Mouse (Mus musculus) spleen, adult 2 months (tissue): Measurements from ENCODE around the gene Wrap53. TPM values are rescaled to one million over a fixed set of nuclear protein-coding genes. Genes with fewer than 3 reads are reported as not detected.
"Not testable (repeated sequence)": the region's sequence is repeated elsewhere in the genome, so short reads cannot be mapped to it uniquely, and the experiment has no call there.

ENCODE experiments used
- DNase-seq, 2 experiments: peaks; one replicate each; pipeline versions ENCODE4 v3.0.0 to v3.0.0-alpha.2; 2012 to 2021; ENCODE audit warnings: low spot score in 2 of 2, low read depth in 1 of 2
- H3K27ac ChIP-seq: fragments of 200-500 bp; 2 replicates; pipeline ENCODE4 v1.5.1; 2012; ENCODE audit warnings: low read length, inconsistent platforms; ENCODE audit not compliant: insufficient read depth
- H3K27me3 ChIP-seq: fragments of 200-500 bp; 2 replicates; pipeline ENCODE4 v1.6.1; 2012; ENCODE audit warnings: mild to moderate bottlenecking, moderate library complexity, low read length, inconsistent platforms; ENCODE audit not compliant: control insufficient read depth, insufficient read depth
- H3K36me3 ChIP-seq: fragments of 200-500 bp; 2 replicates; pipeline ENCODE4 v1.6.1; 2012; ENCODE audit warnings: mild to moderate bottlenecking, low read length, inconsistent platforms; ENCODE audit not compliant: control insufficient read depth, insufficient read depth
- H3K4me1 ChIP-seq: fragments of 200-500 bp; 2 replicates; pipeline ENCODE4 v1.6.1; 2011; ENCODE audit warnings: inconsistent platforms; ENCODE audit not compliant: control insufficient read depth, insufficient read depth, insufficient read length
- H3K4me3 ChIP-seq: fragments of 200-500 bp; 2 replicates; pipeline ENCODE4 v1.5.1; 2011; ENCODE audit warnings: mild to moderate bottlenecking, inconsistent platforms; ENCODE audit not compliant: insufficient read depth, insufficient read length; ENCODE audit errors: extremely low read depth
- CTCF ChIP-seq: fragments of 200-500 bp; IDR thresholded peaks from 2 replicates; pipeline ENCODE4 v1.5.1; 2011; ENCODE audit warnings: mild to moderate bottlenecking, inconsistent platforms; ENCODE audit not compliant: insufficient read depth, insufficient read length, insufficient replicate concordance; ENCODE audit errors: extremely low read depth
- POLR2A ChIP-seq: fragments of 200-500 bp; IDR thresholded peaks from 2 replicates; pipeline ENCODE4 v1.6.1; 2011; ENCODE audit warnings: low read depth, low read length, inconsistent platforms
- WGBS: fragments of 180-500 bp; shearing (Covaris S2); methylation state at CpG from one replicate; pipeline ENCODE4 v1.1.7; 2018; 5-methylcytosine and 5-hydroxymethylcytosine counted together
- polyA plus RNA-seq: library from polyadenylated mRNA; depleted of rRNA; stranded (reverse); fragments of >200 nt; gene quantifications from 2 replicates; pipeline ENCODE4 v1.2.3, GENCODE M21; 2012

Wrap53 gene
- polyA plus RNA-seq, 1 experiment: 15.6 TPM

- 48% methylated on average over 12 of the region's 12 CpGs for WGBS
- Histone ChIP-seq H3K27ac (no peak within 1 kb of the TSS), H3K4me3 (no peak within 1 kb of the TSS), H3K36me3 (no peaks in the 10 kb centered on the region), H3K27me3 (peaks cover 5% of the 10 kb centered on the region; the same call in 1 of the 2 replicates), H3K4me1 (peaks cover 5% of the 10 kb centered on the region)
- no peak for DNase-seq
- TF ChIP-seq CTCF: no peak
- no peak for TF ChIP-seq POLR2A
These were observed 30.9 kb downstream of the Wrap53 start, which contains the start of gene Dnah2 for GRCm38 (mm10) chr11:69549060-69549656. Gene Dnah2, minus strand, starts transcription at chr11:69549110.

DNA sequence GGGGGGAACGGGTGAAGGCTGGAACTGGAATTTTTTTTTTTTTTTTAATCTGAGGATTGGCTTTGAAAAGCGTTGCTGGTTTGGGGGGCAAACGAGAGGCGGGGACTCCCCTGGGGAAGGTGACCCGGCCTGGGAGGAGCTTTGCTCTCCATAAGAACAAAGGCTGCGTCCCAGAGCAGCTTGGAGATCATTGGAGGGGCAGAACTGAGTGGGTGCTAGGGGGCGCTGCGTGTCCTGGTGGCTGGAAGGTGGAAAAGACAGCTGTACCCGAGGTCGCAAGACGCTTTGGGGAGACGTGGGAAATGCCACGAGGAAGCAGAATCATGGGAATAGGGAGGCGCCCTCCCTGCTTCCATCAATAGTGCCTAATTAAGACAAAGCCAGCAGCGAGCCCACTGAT lies 33.0 kb downstream of the Wrap53 start:
- peak; percentile 9; the same call in 1 of the 2 replicates for TF ChIP-seq CTCF
- no peak for TF ChIP-seq POLR2A
- Histone ChIP-seq H3K27me3 (peaks cover 5% of the 10 kb centered on the region; the same call in 1 of the 2 replicates), H3K36me3 (no peaks in the 10 kb centered on the region), H3K4me1 (peaks cover 5% of the 10 kb centered on the region), H3K27ac (no peak overlapping the region), H3K4me3 (peak overlapping the region; percentile 43; the same call in 1 of the 2 replicates)
- 6% methylated on average over 15 of the region's 15 CpGs for WGBS
- DNase-seq: peak in 1 of 2 experiments; percentile 21

DNA sequence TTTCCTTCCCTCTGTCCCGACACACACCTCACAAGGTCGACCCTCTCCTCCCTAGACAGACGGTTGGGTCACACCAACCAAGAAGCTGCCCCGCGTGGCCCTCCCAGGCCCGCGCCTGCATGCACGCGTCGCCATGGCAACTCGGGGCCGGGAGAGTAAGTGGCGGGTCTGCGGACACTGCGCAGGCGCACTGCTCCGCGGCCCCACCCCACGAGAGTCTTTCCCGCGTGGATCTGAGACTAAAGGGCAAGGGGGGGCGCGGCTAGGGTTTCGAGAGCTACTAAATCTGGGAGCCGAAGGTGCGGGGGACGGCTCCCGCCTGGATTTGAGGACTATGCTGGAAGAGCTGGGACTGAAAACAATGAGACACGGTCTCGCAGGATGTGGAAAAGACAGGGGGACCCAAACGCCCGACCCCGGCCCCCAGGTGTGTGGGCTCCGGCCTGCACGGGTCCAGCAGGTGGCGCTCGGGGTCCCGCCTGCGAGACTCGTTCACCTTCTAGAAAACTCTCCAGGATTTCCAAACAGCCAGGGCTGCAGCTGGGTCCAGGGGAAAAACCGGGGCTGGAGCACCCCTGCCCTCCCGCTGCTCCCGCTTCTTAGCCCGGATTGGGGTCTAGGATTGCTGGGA lies 33.5 kb downstream of the Wrap53 start:
- Histone ChIP-seq H3K4me1 (peaks cover 5% of the 10 kb centered on the region), H3K36me3 (no peaks in the 10 kb centered on the region), H3K27ac (no peak overlapping the region), H3K4me3 (peak overlapping the region; percentile 43; the same call in 1 of the 2 replicates), H3K27me3 (peaks cover 5% of the 10 kb centered on the region; the same call in 1 of the 2 replicates)
- under 1% methylated on average over 44 of the region's 44 CpGs for whole genome bisulfite sequencing
- TF ChIP-seq CTCF: peak; percentile 43
- no peak for TF ChIP-seq POLR2A
- peak in 1 of 2 experiments; percentile 54 for DNase-seq

DNA sequence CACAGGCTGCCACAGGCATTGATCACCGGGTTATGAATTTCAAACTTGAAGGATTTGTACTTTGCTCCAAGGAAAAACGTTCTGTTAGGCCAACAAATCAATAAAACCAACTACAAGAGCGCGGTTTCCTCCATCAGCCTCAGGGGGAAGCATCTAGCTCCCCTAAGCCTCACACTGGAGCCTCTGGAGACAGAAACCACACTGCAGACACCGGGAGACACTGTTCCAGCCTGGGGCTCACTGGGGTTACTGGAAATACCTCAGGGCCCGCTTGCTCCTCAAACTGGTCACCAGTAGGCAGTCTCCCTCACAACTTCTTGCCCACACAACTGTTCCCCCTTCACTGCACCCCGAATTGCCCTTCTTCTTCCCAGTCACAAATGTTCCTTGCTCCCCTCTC lies 34.1 kb downstream of the Wrap53 start:
- TF ChIP-seq POLR2A: no peak
- TF ChIP-seq CTCF: no peak
- no peak for DNase-seq
- WGBS: 19% methylated on average over 7 of the region's 7 CpGs
- Histone ChIP-seq H3K27ac (no peak overlapping the region), H3K27me3 (peaks cover 5% of the 10 kb centered on the region; the same call in 1 of the 2 replicates), H3K4me1 (peaks cover 5% of the 10 kb centered on the region), H3K36me3 (no peaks in the 10 kb centered on the region), H3K4me3 (no peak overlapping the region)

GRCm38 (mm10) chr11:69543598-69543997 lies 36.5 kb downstream of the Wrap53 start:
- H3K4me1 ChIP-seq: peaks cover 5% of the 10 kb centered on the region
- peaks cover 5% of the 10 kb centered on the region; the same call in 1 of the 2 replicates for H3K27me3 ChIP-seq
- no peak overlapping the region for H3K27ac ChIP-seq
- no peak overlapping the region for H3K4me3 ChIP-seq
- no peak for DNase-seq
- H3K36me3 ChIP-seq: no peaks in the 10 kb centered on the region
- TF ChIP-seq CTCF (no peak), POLR2A (no peak)
- 91% methylated on average over 3 of the region's 3 CpGs for WGBS

DNA sequence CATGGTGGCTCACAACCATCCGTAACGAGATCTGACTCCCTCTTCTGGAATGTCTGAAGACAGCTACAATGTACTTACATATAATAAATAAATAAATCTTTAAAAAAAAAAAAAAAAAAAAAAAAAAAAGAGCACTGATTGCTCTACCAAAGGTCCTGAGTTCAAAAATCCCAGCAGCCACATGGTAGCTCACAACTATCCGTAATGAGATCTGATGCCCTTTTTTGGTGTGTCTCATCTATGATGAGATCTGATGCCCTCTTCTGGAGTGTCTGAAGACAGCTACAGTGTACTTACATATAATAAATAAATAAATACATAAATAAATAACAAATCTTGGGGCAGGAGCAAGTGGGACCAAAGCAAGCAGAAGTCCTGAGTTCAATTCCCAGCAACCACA lies 38.3 kb downstream of the Wrap53 start:
- H3K27ac ChIP-seq, H3K4me3 ChIP-seq, H3K36me3 ChIP-seq, H3K27me3 ChIP-seq, DNase-seq, H3K4me1 ChIP-seq: not testable (repeated sequence)
- WGBS: 68% methylated on average over 3 of the region's 3 CpGs

DNA sequence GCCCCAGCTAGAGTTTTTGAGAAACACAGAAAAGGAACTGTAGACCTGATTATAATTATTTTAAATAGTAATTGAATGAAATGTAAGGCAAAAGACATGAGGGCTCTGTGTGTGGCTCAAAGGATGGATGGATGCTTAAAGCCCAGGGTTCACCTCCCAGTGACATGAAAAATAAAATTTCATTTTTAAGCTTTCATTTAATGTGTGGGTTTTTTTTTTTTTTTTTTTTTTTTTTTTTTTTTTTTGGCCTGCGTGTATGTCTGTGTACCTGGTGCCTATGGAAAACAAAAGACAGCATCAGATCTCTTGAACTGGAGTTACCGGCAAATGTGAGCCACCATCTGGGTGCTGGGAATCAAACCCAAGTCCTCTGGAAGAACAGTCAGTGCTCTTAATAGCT lies 39.4 kb downstream of the Wrap53 start:
- 90% methylated on average over 2 of the region's 2 CpGs for WGBS
- no peak for TF ChIP-seq POLR2A
- TF ChIP-seq CTCF: no peak
- no peaks in the 10 kb centered on the region for H3K4me1 ChIP-seq

More for the DNA sequence above, 39.4 kb downstream of the Wrap53 start:
- Histone ChIP-seq H3K27ac (no peak overlapping the region), H3K36me3 (no peaks in the 10 kb centered on the region), H3K27me3 (no peaks in the 10 kb centered on the region), H3K4me3 (no peak overlapping the region)
- no peak for DNase-seq
